12 mouse cellular contexts compared by ENCODE assay signal in genomic region chr2:168056666-168056933, GRCm38 (mm10). TPM values are rescaled to one million over a fixed set of nuclear protein-coding genes. Genes with fewer than 3 reads are reported as not detected.
DNase-seq lines count a peak whose midpoint lies in the region; ATAC-seq and TF ChIP-seq lines count a peak whose summit lies in the region.
"Had no signal": no experiment of that assay in that cellular context is flagged by ENCODE, and none has a peak within 500 bp of the region (broad histone marks: within the 10 kb centered on the region; RNA-seq: fewer than 3 reads in every experiment).

No protein-coding gene starts in this region.

- H3K4me3 ChIP-seq in heart, embryonic 13.5 days = no peak overlapping the region
- H3K4me3 ChIP-seq in lung, embryonic 14.5 days (ENCODE audit: low read depth, low read length) = no peak overlapping the region
- no peak overlapping the region for H3K4me3 ChIP-seq in lung, postnatal 0 days (ENCODE audit: low read depth, low read length)
- no peak overlapping the region for H3K4me3 ChIP-seq in embryonic facial prominence, embryonic 14.5 days (ENCODE audit: low read depth, low read length)
- H3K4me3 ChIP-seq in limb, embryonic 13.5 days = no peak overlapping the region
- H3K4me3 ChIP-seq: forebrain, embryonic 15.5 days; neural tube, embryonic 12.5 days had no signal

- intact Hi-C loops in heart, postnatal 36 days (cut with DNase I) = no loop called here

- H3K4me2 ChIP-seq in heart, embryonic 13.5 days = peak overlapping the region; percentile 50
- H3K4me2 ChIP-seq in lung, embryonic 14.5 days = no peak overlapping the region
- no peak overlapping the region for H3K4me2 ChIP-seq in lung, postnatal 0 days (replicated peaks; ENCODE audit: low read depth, low read length)
- H3K4me2 ChIP-seq in embryonic facial prominence, embryonic 14.5 days (ENCODE audit: low read depth, low read length) = peak overlapping the region; percentile 8; the same call in 1 of the 2 replicates
- peak overlapping the region; percentile 38 for H3K4me2 ChIP-seq in limb, embryonic 13.5 days (replicated peaks)
- H3K4me2 ChIP-seq: forebrain, embryonic 15.5 days; neural tube, embryonic 12.5 days had no signal

- no peak for TF ChIP-seq EP300 in lung, postnatal 0 days (IDR thresholded peaks at IDR 0.05)

- H3K9ac ChIP-seq in heart, embryonic 13.5 days = peak overlapping the region; percentile 24; the same call in 1 of the 2 replicates
- H3K9ac ChIP-seq in lung, embryonic 14.5 days = peak overlapping the region; percentile 26; the same call in 1 of the 2 replicates
- H3K9ac ChIP-seq in lung, postnatal 0 days (replicated peaks; ENCODE audit: low read depth) = no peak overlapping the region
- H3K9ac ChIP-seq in embryonic facial prominence, embryonic 14.5 days (ENCODE audit: low read depth, low read length) = no peak overlapping the region; the same call in 1 of the 2 replicates
- H3K9ac ChIP-seq in limb, embryonic 13.5 days = no peak overlapping the region
- H3K9ac ChIP-seq: forebrain, embryonic 15.5 days; neural tube, embryonic 12.5 days had no signal

- no peaks in the 10 kb centered on the region for H3K36me3 ChIP-seq in heart, embryonic 13.5 days
- no peaks in the 10 kb centered on the region for H3K36me3 ChIP-seq in lung, embryonic 14.5 days (ENCODE audit: insufficient read depth)
- no peaks in the 10 kb centered on the region for H3K36me3 ChIP-seq in lung, postnatal 0 days (ENCODE audit: insufficient read depth, low read length)
- H3K36me3 ChIP-seq in embryonic facial prominence, embryonic 14.5 days (ENCODE audit: control insufficient read depth, insufficient read depth, low read length) = no peaks in the 10 kb centered on the region
- H3K36me3 ChIP-seq in limb, embryonic 13.5 days = no peaks in the 10 kb centered on the region
- H3K36me3 ChIP-seq: forebrain, embryonic 15.5 days; neural tube, embryonic 12.5 days had no signal

- TF ChIP-seq CTCF in lung, embryonic 14.5 days (IDR thresholded peaks at IDR 0.05; ENCODE audit: low read depth) = no peak
- no peak for TF ChIP-seq CTCF in lung, postnatal 0 days (IDR thresholded peaks at IDR 0.05)

- no peaks in the 10 kb centered on the region for H3K9me3 ChIP-seq in heart, embryonic 13.5 days
- no peaks in the 10 kb centered on the region for H3K9me3 ChIP-seq in lung, embryonic 14.5 days (ENCODE audit: low read depth, low read length)
- no peaks in the 10 kb centered on the region for H3K9me3 ChIP-seq in lung, postnatal 0 days (ENCODE audit: low read length)
- H3K9me3 ChIP-seq in embryonic facial prominence, embryonic 14.5 days (ENCODE audit: control insufficient read depth, low read length) = no peaks in the 10 kb centered on the region
- no peaks in the 10 kb centered on the region for H3K9me3 ChIP-seq in limb, embryonic 13.5 days
- H3K9me3 ChIP-seq: forebrain, embryonic 15.5 days; neural tube, embryonic 12.5 days had no signal

- DNase-seq in heart, postnatal 36 days = no peak
- peak; percentile 39 for DNase-seq in lung, embryonic 14.5 days
- DNase-seq in lung, postnatal 0 days (ENCODE audit: low spot score) = no peak
- peak; percentile 74 for DNase-seq in embryonic facial prominence, embryonic 14.5 days (ENCODE audit: low spot score)
- DNase-seq in gastrocnemius, postnatal 4 days (ENCODE audit: low spot score in 2 of 2) = no peak
- DNase-seq: cerebellum, postnatal 14 days; right cerebral cortex, postnatal 4 days; thymus, adult 18-20 months had no signal

- 31% methylated on average over 8 of the region's 8 CpGs for WGBS in heart, embryonic 13.5 days
- WGBS in lung, embryonic 14.5 days = 15% methylated on average over 8 of the region's 8 CpGs
- 39% methylated on average over 8 of the region's 8 CpGs for WGBS in lung, postnatal 0 days
- WGBS in embryonic facial prominence, embryonic 14.5 days = 20% methylated on average over 8 of the region's 8 CpGs
- 4% methylated on average over 8 of the region's 8 CpGs for WGBS in limb, embryonic 13.5 days

- H3K27me3 ChIP-seq in heart, embryonic 13.5 days (replicated peaks) = peaks cover 4% of the 10 kb centered on the region; the same call in 1 of the 2 replicates
- no peaks in the 10 kb centered on the region for H3K27me3 ChIP-seq in lung, embryonic 14.5 days (ENCODE audit: insufficient read depth, low read length)
- H3K27me3 ChIP-seq in lung, postnatal 0 days (replicated peaks; ENCODE audit: insufficient read depth, low read length) = no peaks in the 10 kb centered on the region
- H3K27me3 ChIP-seq in embryonic facial prominence, embryonic 14.5 days (replicated peaks; ENCODE audit: control insufficient read depth, insufficient read depth, low read length) = no peaks in the 10 kb centered on the region
- H3K27me3 ChIP-seq in limb, embryonic 13.5 days = peaks cover 9% of the 10 kb centered on the region

- peaks cover 29% of the 10 kb centered on the region for H3K4me1 ChIP-seq in heart, embryonic 13.5 days
- peaks cover 10% of the 10 kb centered on the region for H3K4me1 ChIP-seq in lung, embryonic 14.5 days (ENCODE audit: insufficient read depth)
- H3K4me1 ChIP-seq in lung, postnatal 0 days (ENCODE audit: insufficient read depth, low read depth, low read length) = peaks cover 3% of the 10 kb centered on the region; the same call in 1 of the 2 replicates
- peaks cover 14% of the 10 kb centered on the region; the same call in 1 of the 2 replicates for H3K4me1 ChIP-seq in embryonic facial prominence, embryonic 14.5 days (ENCODE audit: control insufficient read depth, insufficient read depth, low read length)
- H3K4me1 ChIP-seq in limb, embryonic 13.5 days = peaks cover 30% of the 10 kb centered on the region
- H3K4me1 ChIP-seq: forebrain, embryonic 15.5 days; neural tube, embryonic 12.5 days had no signal

- peak overlapping the region; percentile 76 for H3K27ac ChIP-seq in heart, embryonic 13.5 days (replicated peaks)
- peak overlapping the region; percentile 27; the same call in 1 of the 2 replicates for H3K27ac ChIP-seq in lung, embryonic 14.5 days (ENCODE audit: low read depth)
- no peak overlapping the region for H3K27ac ChIP-seq in lung, postnatal 0 days (ENCODE audit: low read length)
- H3K27ac ChIP-seq in embryonic facial prominence, embryonic 14.5 days (replicated peaks; ENCODE audit: low read depth, low read length) = peak overlapping the region; percentile 76
- peak overlapping the region; percentile 73 for H3K27ac ChIP-seq in limb, embryonic 13.5 days
- H3K27ac ChIP-seq: forebrain, embryonic 15.5 days; neural tube, embryonic 12.5 days had no signal

- no peak for ATAC-seq in heart, embryonic 13.5 days (ENCODE audit: extremely low read depth, insufficient number of reproducible peaks, low FRiP score, low TSS enrichment)
- ATAC-seq in lung, embryonic 14.5 days (ENCODE audit: insufficient read depth) = peak; percentile 29; the same call in 1 of the 2 replicates
- ATAC-seq in lung, postnatal 0 days = no peak
- peak; percentile 47 for ATAC-seq in embryonic facial prominence, embryonic 14.5 days (ENCODE audit: low read depth)
- 0 out of 2 replicates have a peak, but pooled peaks have one; percentile 37 for ATAC-seq in limb, embryonic 13.5 days (ENCODE audit: low FRiP score, low read depth)
- ATAC-seq: forebrain, embryonic 15.5 days had no signal

RNA-seq across cellular contexts. Expression of gene Pard6b, which starts 24.2 kb away (rescaled TPM):
- polyA plus RNA-seq in heart, embryonic 13.5 days (2015; fragmentation: Nextera tagmentation; extraction: Ambion mirVana) = 7.3 and 7.8 TPM in 2 replicates
- 1 to 10 TPM; 2.7 to 3.1 TPM for total RNA-seq in heart, postnatal 36 days (2021)
- polyA plus RNA-seq in lung, embryonic 14.5 days (2014; fragmentation: Nextera tagmentation; extraction: Ambion mirVana) = 14.0 and 14.1 TPM in 2 replicates
- 47.2 and 50.5 TPM in 2 replicates for polyA plus RNA-seq in lung, postnatal 0 days (2015; fragmentation: Nextera tagmentation; extraction: Ambion mirVana)
- polyA plus RNA-seq in embryonic facial prominence, embryonic 14.5 days (2014; fragmentation: Nextera tagmentation; extraction: Ambion mirVana) = 2.9 and 3.0 TPM in 2 replicates
- polyA plus RNA-seq in limb, embryonic 13.5 days (2015; fragmentation: Nextera tagmentation; extraction: Ambion mirVana) = 2.7 and 3.7 TPM in 2 replicates
- total RNA-seq in gastrocnemius, postnatal 4 days (2021) = 1 to 10 TPM; 1.7 TPM

RNA-seq across cellular contexts. Expression of gene Ripor3, which starts 46.2 kb away (rescaled TPM):
- 0.67 and 1.2 TPM in 2 replicates for polyA plus RNA-seq in heart, embryonic 13.5 days (2015; fragmentation: Nextera tagmentation; extraction: Ambion mirVana)
- under 1 TPM; 0.36 to 0.79 TPM for total RNA-seq in heart, postnatal 36 days (2021)
- 2.0 and 2.2 TPM in 2 replicates for polyA plus RNA-seq in lung, embryonic 14.5 days (2014; fragmentation: Nextera tagmentation; extraction: Ambion mirVana)
- 1.00 and 1.1 TPM in 2 replicates for polyA plus RNA-seq in lung, postnatal 0 days (2015; fragmentation: Nextera tagmentation; extraction: Ambion mirVana)
- polyA plus RNA-seq in embryonic facial prominence, embryonic 14.5 days (2014; fragmentation: Nextera tagmentation; extraction: Ambion mirVana) = 4.1 and 5.9 TPM in 2 replicates
- polyA plus RNA-seq in limb, embryonic 13.5 days (2015; fragmentation: Nextera tagmentation; extraction: Ambion mirVana) = 2.6 and 2.8 TPM in 2 replicates
- 1 to 10 TPM; 5.7 to 7.9 TPM for total RNA-seq in gastrocnemius, postnatal 4 days (2021)

Comparison
In these comparisons a context has a peak if more than half of its experiments do, and no peak if none do; other contexts are left out.
1. ATAC-seq: peak in lung, embryonic 14.5 days (single experiment), embryonic facial prominence, embryonic 14.5 days (single experiment) and limb, embryonic 13.5 days (single experiment); none in heart, embryonic 13.5 days (single experiment) and lung, postnatal 0 days (single experiment).
2. H3K9ac ChIP-seq: peak in heart, embryonic 13.5 days (single experiment) and lung, embryonic 14.5 days (single experiment); none in lung, postnatal 0 days (single experiment), embryonic facial prominence, embryonic 14.5 days (single experiment) and limb, embryonic 13.5 days (single experiment).
3. DNase-seq: peak in lung, embryonic 14.5 days (single experiment) and embryonic facial prominence, embryonic 14.5 days (single experiment); none in heart, postnatal 36 days (0 of 2), lung, postnatal 0 days (single experiment) and gastrocnemius, postnatal 4 days (0 of 2).
4. H3K4me2 ChIP-seq: peak in heart, embryonic 13.5 days (single experiment), embryonic facial prominence, embryonic 14.5 days (single experiment) and limb, embryonic 13.5 days (single experiment); none in lung, embryonic 14.5 days (single experiment) and lung, postnatal 0 days (single experiment).